Mouse (Mus musculus) spleen, postnatal 36 days (tissue): Measurements from ENCODE around the gene Cnp.
"Not testable (repeated sequence)": the region's sequence is repeated elsewhere in the genome, so short reads cannot be mapped to it uniquely, and the experiment has no call there.

Experiments used
- DNase-seq, 2 experiments: peaks; one replicate each; pipeline ENCODE4 v3.0.0; 2022; ENCODE audit warnings: low spot score in 2 of 2, mixed read lengths in 1 of 2

Cnp gene

DNA sequence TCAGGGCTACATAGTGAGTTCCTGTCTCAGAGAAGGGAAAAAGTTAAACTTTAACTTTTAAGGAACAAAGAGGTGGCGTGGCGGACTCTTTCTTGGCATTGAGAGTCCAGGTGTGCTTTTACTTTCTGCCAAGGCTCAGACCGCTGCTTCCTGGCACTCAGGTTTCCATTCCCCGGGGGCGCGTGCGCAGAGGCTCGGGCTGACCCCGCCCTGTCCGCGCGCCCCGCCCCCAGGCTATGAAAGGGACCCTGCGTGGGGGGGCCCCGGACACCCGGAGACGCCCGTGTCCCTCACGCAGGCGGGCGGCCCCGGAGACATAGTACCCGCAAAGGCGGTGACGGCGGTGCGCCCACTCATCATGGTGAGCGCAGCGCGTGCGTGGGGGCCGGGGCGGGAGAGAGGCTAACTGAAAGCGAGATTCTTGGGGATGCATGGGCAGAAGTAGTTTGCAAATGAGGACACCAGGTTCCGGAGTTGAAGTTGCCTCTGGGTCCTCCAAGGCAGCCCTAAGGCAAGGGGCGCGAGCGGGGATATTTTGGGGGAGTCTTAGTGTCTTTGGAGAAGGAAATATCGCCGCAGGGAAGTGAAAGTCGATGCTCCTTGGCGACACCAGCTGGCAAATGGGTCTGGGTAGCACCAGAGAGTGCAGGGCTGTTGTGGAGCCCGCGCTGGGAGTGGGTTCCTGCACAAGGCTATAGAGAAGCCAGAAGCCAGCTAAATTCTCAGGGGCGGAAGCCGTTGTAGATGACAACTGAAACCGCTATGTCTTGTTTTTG, at the start of gene Cnp:
Gene Cnp (plus strand): TSS at position 197 of the 776 bp plus-strand sequence.
- DNase-seq = peak; percentile 89 to 90

- no peak for DNase-seq
These were observed 49.6 kb upstream of the Cnp start for GRCm38 (mm10) chr11:100524987-100525630.

DNA sequence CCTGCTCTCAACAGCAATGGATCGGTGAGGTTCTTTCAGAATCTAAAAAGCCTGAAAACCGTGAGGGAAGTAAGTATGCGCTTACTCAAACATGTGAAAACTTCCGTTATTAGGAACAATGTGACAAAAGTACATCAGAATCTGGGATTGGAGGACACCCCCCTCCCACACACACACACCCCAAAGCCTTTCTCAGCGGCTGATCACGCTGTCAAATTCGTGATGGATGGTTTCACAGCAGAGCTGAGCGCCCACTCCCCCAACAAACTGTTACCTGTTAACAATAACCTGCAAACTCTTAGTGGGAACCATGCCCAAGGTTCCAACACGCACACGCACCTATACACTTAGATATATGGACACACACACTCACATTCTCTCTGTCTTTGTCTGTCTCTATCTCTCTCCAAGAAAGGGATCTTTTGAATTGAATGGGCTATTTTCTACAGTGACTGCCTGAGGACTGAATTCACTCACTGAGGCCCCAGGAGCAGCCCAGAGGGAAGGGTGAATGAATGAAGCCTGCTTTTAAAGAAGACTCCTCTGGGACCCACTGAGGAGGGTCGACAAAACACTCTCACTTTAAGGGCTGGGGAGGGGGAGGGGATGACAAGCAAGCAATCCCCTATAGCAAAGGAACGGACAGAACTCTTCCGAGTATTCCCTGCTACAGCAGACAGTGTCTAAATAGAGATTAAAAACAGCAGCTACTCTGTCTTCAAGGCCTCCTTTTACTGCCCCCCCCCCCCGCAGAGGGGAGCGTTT, 48.5 kb upstream of the Cnp start:
- no peak for DNase-seq

DNA sequence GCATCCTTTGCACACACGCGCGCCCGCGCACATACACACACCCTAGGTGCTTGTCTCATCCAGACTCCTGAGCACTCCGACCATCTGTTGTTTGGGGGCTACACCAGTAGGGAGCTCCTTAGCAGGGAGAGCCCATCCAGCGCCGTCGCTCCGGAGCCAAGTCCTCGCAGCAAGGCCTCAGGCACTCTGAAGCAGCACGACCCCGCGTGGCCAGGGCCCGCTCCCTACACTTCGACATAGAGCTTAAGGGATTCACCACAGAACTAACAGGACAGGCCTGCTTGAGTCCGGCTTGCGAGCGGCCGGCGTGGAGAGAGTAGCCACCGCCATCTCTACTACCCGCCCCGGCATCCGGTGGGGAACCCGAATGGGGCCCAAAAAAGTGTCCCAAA, 47.6 kb upstream of the Cnp start:
- DNase-seq = peak; percentile 48 to 58

DNA sequence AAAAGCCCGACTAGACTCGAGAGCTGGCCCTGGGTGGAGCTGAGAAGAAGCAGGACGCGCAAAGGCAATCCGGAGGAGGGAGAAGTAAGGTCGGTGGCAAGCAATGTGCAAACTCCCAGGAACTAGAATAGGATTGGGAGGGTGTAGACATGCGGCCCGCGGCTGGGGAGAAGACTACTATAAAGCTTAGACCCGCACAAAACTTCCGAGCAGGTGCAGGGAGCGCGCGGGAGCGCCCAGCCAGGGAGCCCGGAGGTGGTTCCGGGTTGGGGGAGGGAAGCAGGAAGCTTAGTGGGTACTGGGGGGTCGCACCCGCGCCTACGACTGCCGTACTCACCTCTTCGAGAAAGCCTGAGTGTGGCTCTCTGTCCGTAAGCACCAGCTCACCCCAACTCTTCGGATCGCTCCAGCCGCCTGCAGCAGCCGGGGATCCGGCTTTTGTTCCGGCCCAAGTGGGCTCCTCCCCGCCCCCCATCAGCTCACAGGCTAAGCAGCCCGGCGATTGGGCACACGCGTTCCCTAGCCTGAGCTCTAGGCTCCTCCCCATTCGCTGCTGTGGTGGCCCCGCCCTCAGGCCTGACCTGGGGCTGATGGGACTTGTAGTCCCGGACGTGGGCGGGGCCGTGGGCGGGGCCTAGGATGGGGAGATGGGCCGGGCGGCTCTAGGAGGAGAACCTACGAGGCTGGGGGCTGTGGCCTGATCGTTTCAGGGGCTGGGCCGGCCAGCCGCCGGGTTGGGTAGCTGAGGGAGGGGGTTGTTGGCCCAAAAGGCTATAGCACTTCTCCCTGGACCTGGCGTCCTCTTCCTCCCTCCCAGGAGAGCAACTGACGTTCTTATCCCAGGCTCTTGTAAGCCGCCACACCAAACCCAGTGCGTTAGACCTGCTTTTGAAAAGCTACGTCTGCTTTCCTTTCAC, 47.0 kb upstream of the Cnp start, which contains the start of gene Acly:
Gene Acly (minus strand): TSS at position 543 of the 917 bp plus-strand sequence.
- DNase-seq = peak; percentile 99

GRCm38 (mm10) chr11:100528375-100529165, 46.1 kb upstream of the Cnp start:
- no peak for DNase-seq

DNA sequence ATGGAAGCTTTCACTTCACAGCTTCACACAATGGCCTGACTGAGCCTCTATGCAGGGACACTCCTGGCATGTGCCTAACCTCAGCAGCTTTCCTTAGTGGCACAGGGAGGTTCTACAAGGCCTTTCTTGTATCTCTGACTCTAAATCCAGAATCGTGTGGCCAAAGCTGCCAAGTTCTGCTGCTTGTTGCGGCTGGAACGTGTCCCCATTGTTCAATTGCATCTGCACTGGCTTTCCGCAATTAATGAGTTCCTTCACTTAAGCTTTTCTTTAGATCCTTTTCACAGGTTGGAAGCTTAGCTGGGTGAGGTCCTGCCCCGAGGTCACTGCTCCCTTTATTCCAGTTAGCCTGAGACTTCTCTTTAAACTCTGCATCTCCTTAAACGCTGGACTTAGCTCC, 40.8 kb upstream of the Cnp start:
- no peak for DNase-seq

- DNase-seq = not testable (repeated sequence)
These were observed 40.3 kb upstream of the Cnp start for GRCm38 (mm10) chr11:100534411-100534810.

GRCm38 (mm10) chr11:100534821-100535220, 39.9 kb upstream of the Cnp start:
- not testable (repeated sequence) for DNase-seq

DNA sequence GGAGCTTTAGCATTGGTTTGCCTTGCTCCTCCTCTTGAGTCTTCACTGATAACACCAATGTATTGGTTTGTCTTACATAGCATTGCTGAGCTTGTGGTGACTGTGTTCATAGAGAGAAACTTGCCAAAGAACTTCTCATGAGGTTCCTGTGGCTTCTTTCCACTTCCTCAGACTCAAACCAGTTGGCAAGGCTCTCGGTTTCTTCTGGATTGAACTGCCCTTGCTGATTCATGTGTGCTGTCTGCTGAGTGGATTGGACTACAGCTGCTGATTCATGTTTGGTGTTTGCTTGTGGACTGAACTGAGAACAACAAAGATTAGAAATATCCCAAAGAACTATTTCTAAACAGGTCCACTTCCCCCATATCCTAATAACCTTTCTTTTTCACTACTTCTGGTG, 38.7 kb upstream of the Cnp start:
- DNase-seq = no peak

- DNase-seq = no peak
These were observed 38.2 kb upstream of the Cnp start for GRCm38 (mm10) chr11:100536466-100536865.

DNA sequence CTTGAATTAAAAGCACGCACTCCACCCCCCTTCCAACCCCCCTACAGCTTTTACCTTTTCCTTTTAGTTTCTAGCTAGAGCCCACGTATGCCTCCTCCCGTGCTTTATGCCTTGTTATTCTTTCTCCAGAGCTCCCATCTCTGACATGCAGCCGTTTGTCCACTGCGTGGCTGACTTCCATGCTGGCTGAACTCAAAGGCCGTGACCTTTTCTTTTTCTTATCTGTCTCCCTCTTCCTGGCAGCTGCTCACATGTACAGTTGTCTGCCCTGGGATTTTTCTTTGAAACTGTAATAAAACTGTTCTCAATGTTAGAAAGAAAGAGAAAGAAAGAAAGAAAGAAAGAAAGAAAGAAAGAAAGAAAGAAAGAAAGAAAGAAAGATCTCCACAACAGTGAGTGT, 33.7 kb upstream of the Cnp start:
- DNase-seq = no peak

GRCm38 (mm10) chr11:100541577-100541976, 33.1 kb upstream of the Cnp start:
- no peak for DNase-seq

DNA sequence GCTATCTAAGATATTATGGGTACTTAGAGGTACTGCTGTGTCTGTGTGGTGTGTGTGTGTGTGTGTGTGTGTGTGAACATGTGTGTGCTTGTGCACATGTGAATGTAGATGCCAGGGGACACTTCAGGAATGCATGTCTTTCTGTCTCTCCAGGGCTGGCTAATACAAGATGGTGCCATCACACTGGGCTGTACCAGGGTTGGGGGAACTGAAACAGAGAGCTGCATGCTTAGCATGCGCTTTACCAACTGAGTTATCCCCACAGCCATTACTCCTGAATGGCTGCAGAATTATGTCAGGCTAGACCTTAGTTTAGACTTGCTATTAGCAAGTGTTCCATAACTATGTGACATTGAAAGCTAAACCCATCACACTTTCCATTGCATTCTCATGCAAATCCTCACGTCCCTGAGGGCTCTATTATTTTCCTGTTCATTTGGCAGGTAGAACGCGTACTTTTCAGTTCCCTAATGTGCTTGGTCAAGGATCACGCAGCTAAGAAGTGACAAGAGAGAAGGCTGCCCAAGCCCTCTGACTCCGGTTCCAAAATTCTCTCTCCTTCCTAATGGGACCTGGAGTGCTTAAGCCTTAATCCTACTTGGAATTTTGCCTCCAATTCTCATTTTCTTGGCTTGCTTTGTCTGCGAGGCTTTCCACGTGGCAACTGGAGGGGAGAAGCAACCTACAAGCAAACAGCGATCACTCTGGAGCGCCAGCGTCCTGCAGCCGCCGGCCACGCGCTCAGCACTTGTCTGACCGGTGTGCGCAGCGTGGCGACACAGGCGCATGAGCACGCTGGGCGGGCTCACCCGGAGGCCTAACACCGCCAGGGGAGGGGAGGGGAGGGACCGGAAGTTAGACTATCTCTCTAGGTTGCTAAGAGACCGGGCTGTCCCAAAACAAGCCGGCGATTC, 29.6 kb upstream of the Cnp start, which contains the start of gene Ttc25:
Gene Ttc25 (plus strand): TSS at position 776 of the 914 bp plus-strand sequence.
- peak; percentile 85 to 86 for DNase-seq

DNA sequence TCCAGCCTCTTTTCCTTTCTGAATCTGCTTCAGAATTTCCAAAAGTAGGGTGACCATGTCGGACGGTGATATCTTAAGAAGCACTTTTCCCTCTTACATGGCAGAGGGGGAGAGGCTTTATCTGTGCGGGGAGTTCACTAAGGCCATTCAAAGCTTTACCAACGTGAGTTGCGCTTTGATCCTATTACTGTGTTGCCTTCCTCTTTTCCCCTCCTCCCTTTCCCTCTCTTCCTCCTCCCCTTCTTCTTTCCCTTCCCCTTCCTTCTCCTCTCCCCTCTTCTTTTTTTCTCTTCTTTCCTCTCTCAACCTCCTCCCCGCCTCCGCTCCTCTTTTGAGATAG, 29.0 kb upstream of the Cnp start:
- no peak for DNase-seq

GRCm38 (mm10) chr11:100546955-100547354, 27.7 kb upstream of the Cnp start:
- DNase-seq = no peak

- no peak for DNase-seq
These were observed 26.6 kb upstream of the Cnp start for GRCm38 (mm10) chr11:100548141-100548540.

- no peak for DNase-seq
These were observed 25.2 kb upstream of the Cnp start for GRCm38 (mm10) chr11:100549466-100549865.

DNA sequence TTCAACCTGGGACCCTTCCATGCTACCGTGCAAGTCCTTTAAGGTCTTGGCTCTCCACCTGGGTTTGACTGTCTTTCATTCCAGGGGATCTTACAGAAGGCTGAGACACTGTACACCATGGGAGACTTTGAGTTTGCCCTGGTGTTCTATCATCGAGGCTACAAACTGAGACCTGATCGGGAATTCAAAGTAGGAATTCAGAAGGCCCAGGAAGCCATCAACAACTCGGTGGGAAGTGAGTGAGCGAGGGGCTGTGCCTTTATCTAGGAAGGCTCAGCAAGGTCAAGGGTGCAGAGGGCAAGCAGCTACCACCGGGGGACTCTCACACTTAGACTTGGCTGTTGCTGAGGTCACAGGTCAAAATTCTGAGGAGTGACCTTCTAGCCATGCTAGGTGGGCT, 24.6 kb upstream of the Cnp start:
- no peak for DNase-seq

GRCm38 (mm10) chr11:100552842-100553241, 21.9 kb upstream of the Cnp start:
- DNase-seq = no peak
